Mouse (Mus musculus) liver, adult (tissue): Measurements from ENCODE around the gene D11Wsu47e.

Experiments
- GATA4 ChIP-seq: IDR thresholded peaks from 2 replicates; pipeline ENCODE4 v1.6.1; 2014; ENCODE audit warnings: mild to moderate bottlenecking, low read length; ENCODE audit not compliant: insufficient replicate concordance

Gene D11Wsu47e

DNA sequence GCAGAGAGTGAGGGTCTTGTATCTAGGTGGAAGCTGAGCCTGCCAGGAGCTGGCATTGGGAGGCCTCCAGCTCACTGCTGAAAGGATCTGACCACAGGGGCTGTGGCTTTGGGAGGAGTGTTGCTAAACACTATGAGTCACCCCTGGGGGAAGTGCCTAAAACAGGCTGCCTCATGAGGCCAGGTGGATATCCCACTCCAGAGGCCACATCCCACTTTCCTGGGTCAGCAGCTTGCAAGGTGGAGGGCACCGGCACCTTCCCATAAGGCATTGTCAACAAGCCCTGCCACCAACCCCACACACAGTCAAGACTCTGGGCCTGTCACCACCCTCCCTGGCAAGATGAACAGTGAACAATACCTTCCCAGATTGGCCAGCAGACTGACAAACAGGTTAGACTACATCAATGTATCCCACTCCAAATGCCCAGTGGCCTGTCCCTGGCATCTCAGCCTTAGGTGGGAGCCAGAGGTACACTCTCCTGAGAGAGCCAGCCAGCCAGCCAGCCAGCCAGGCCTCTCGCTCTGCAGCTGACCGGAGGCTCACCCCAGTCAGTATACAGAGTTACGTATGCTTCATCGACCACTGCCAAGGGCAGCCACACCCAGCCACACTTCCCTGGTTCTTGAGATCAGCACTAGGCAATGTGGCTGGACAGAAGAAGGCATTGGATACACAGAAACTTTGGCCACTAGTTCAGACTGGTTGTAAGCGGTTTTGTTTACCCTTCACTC lies 49.6 kb downstream of the D11Wsu47e start:
- no peak for TF ChIP-seq GATA4

DNA sequence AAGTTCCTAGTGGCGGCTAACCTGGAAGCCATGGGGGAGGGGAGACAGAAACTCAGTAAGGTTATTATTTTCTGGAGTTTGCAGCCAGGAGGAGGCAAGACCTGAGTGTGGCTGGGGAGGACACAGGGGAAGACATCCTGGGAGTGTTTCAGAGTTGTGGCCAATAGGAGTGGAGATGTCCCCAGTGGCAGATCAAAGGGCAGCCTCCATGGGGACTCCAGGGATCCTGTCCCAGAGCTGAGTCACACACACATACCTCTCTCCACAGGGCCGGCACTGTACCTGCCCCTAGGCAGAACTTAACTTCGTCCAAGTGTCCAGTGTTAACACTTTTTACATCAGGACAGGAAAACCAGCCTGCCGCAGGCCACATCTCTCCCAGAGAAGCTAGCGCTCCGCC lies 50.9 kb downstream of the D11Wsu47e start:
- TF ChIP-seq GATA4: no peak

GRCm38 (mm10) chr11:113736848-113737552 lies 52.8 kb downstream of the D11Wsu47e start:
- TF ChIP-seq GATA4: no peak

GRCm38 (mm10) chr11:113737553-113737854 lies 53.3 kb downstream of the D11Wsu47e start:
- TF ChIP-seq GATA4: no peak

GRCm38 (mm10) chr11:113737912-113738311 lies 53.7 kb downstream of the D11Wsu47e start:
- TF ChIP-seq GATA4: no peak

- no peak for TF ChIP-seq GATA4
Measured at GRCm38 (mm10) chr11:113739213-113739612, 55.0 kb downstream of the D11Wsu47e start.

DNA sequence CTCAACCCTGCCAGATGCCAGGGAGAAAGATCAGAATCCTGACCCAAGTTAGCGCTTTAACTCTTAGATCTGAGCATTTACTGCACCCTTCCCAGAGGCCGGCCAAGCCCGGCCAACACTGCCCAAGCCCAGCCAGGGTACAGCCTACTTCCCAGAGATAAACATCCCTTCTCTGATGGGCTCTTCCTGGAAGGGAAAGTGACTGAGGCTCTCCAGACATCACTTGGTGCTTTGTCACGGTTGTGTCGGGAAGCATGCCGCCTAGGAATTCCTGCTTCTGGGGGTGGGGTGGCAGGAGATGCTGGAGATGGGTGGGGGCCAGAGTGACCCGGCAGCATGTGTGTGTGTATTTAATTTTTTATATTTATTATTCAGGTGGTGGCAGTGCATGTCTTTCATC lies 55.9 kb downstream of the D11Wsu47e start:
- TF ChIP-seq GATA4: peak; percentile 64; the same call in 1 of the 2 replicates

- no peak for TF ChIP-seq GATA4
Measured at GRCm38 (mm10) chr11:113742998-113743397, 58.8 kb downstream of the D11Wsu47e start.
